Mouse (Mus musculus) adrenal gland, postnatal 10 days (tissue): ENCODE measurements around the gene Krtap17-1. TPM values are rescaled to one million over a fixed set of nuclear protein-coding genes. Genes with fewer than 3 reads are reported as not detected.

Experiments
- DNase-seq: peaks from one replicate; pipeline ENCODE4 v3.0.0; 2021; ENCODE audit warnings: mixed read lengths
- total RNA-seq, 2 experiments: library from RNA; stranded (reverse); gene quantifications; 2 replicates each; pipeline ENCODE4 v1.2.3; 2021

The Krtap17-1 gene
- total RNA-seq, 2 experiments from 2014 or later, result not detected

GRCm38 (mm10) chr11:99965961-99966360 is 27.8 kb downstream of the Krtap17-1 start:
- no peak for DNase-seq

GRCm38 (mm10) chr11:99964213-99964612 is 29.6 kb downstream of the Krtap17-1 start:
- DNase-seq, result no peak

DNA sequence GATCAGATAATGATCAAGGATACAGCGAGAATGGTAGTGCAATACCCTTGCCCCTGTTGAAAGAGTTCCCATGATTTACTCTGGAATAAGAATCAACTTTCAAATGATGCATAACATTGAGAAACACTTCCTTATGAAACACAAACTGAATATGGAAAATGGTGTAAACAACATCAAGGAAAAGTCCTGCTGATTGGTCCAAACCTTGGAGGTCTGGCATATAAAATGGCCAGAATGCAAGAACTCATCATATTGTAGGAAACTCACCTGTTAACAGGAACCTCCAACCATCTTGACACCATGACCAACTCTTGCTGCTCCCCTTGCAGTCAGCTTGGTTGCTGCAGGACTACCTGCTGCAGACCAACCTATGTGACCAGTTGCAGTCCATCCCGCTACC is 45.6 kb downstream of the Krtap17-1 start, which contains the start of gene Krtap9-5:
Gene Krtap9-5 (plus strand): TSS at position 301 of the 400 bp plus-strand sequence.
- DNase-seq, result no peak

Other genes with a start within 250 kb of the Krtap17-1 start
- not detected for gene Gm11595, start 221.1 kb downstream of the Krtap17-1 start, total RNA-seq
- gene Krtap4-8, start 213.3 kb downstream of the Krtap17-1 start, total RNA-seq, result not detected
- gene Krtap4-9, start 208.8 kb downstream of the Krtap17-1 start, total RNA-seq, result not detected
- not detected for gene Gm11596, start 200.5 kb downstream of the Krtap17-1 start, total RNA-seq
- gene Gm11569, start 195.1 kb downstream of the Krtap17-1 start, total RNA-seq, result not detected
- not detected for gene Gm11554, start 189.5 kb downstream of the Krtap17-1 start, total RNA-seq
- not detected for gene Krtap4-13, start 184.1 kb downstream of the Krtap17-1 start, total RNA-seq
- gene Gm11564, start 178.3 kb downstream of the Krtap17-1 start, total RNA-seq, result not detected
- not detected for gene 2300003K06Rik, start 155.9 kb downstream of the Krtap17-1 start, total RNA-seq
- not detected for gene Krtap4-16, start 142.4 kb downstream of the Krtap17-1 start, total RNA-seq
- gene Gm11568, start 136.1 kb downstream of the Krtap17-1 start, total RNA-seq, result not detected
- gene Gm11559, start 129.5 kb downstream of the Krtap17-1 start, total RNA-seq, result not detected
- gene Krtap9-1, start 120.6 kb downstream of the Krtap17-1 start, total RNA-seq, result not detected
- gene Gm11567, start 114.8 kb downstream of the Krtap17-1 start, total RNA-seq, result not detected
- gene Krtap31-1, start 86.1 kb downstream of the Krtap17-1 start, total RNA-seq, result not detected
- not detected for gene Gm11565, start 79.2 kb downstream of the Krtap17-1 start, total RNA-seq
- gene Krtap31-2, start 57.7 kb downstream of the Krtap17-1 start, total RNA-seq, result not detected
- gene Krtap9-5, start 45.5 kb downstream of the Krtap17-1 start, total RNA-seq, result not detected
- gene Krtap29-1, start 14.9 kb downstream of the Krtap17-1 start, total RNA-seq, result not detected
- not detected for gene Krtap16-1, start 7.4 kb downstream of the Krtap17-1 start, total RNA-seq
- gene Krt33a, start 22.2 kb upstream of the Krtap17-1 start, total RNA-seq, result not detected
- not detected for gene Krt33b, start 35.9 kb upstream of the Krtap17-1 start, total RNA-seq
- gene Krt34, start 47.6 kb upstream of the Krtap17-1 start, total RNA-seq, result not detected
- not detected for gene Krt31, start 56.6 kb upstream of the Krtap17-1 start, total RNA-seq
- gene Krt32, start 94.2 kb upstream of the Krtap17-1 start, total RNA-seq, result not detected
- not detected for gene Krt35, start 102.2 kb upstream of the Krtap17-1 start, total RNA-seq
- gene Krt36, start 111.6 kb upstream of the Krtap17-1 start, total RNA-seq, result under 1 TPM; 0.21 to 0.51 TPM
- gene Krt13, start 127.6 kb upstream of the Krtap17-1 start, total RNA-seq, result not detected
- gene Krt15, start 141.9 kb upstream of the Krtap17-1 start, total RNA-seq, result not detected
- 10 to 100 TPM in 1 of 2 experiments, 1 to 10 TPM in 1; 9.5 to 11.0 TPM for gene Krt19, start 154.7 kb upstream of the Krtap17-1 start, total RNA-seq
- under 1 TPM in 1 of 2 experiments, not detected in 1; 0.21 TPM for gene Krt9, start 199.3 kb upstream of the Krtap17-1 start, total RNA-seq
- 1 to 10 TPM in 1 of 2 experiments, under 1 TPM in 1; 0.45 to 1.2 TPM for gene Krt14, start 213.6 kb upstream of the Krtap17-1 start, total RNA-seq